Mouse (Mus musculus) lung, postnatal 36 days (tissue): ENCODE data around the gene Ass1.

Experiments used
- DNase-seq: peaks from one replicate; pipeline ENCODE4 v3.0.0; 2022; ENCODE audit warnings: mixed read lengths

Ass1 gene

GRCm38 (mm10) chr2:31469931-31470682 lies at the start of gene Ass1:
TSS of gene Ass1 (plus strand) at chr2:31470207.
- DNase-seq: peak; percentile 88

- DNase-seq: no peak
Measured at GRCm38 (mm10) chr2:31420914-31421313, 49.1 kb upstream of the Ass1 start.

GRCm38 (mm10) chr2:31422576-31422975 lies 47.4 kb upstream of the Ass1 start:
- DNase-seq: no peak

- peak; percentile 8 for DNase-seq
Measured at GRCm38 (mm10) chr2:31431477-31431876, 38.5 kb upstream of the Ass1 start.

- DNase-seq: peak; percentile 30
Measured at GRCm38 (mm10) chr2:31434746-31435145, 35.3 kb upstream of the Ass1 start.

DNA sequence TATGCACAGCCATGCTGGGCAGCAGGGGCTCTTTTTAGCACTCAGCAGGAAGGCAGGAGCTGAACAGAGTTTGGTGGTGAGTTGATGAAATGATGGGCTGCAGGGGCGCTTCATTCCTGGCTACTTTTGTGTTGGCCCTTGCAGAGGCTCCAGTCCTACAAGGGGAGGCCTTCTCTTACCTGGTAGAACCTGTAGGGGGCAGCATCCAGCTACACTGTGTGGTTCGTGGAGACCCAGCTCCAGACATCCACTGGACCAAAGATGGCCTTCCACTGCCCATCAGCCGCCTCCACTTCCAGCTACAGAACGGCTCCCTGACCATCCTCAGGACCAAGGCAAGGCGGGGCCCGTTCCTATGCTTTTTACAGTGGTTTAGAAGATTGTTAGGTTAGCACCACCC lies 34.4 kb upstream of the Ass1 start:
- DNase-seq: peak; percentile 78

- no peak for DNase-seq
Measured at GRCm38 (mm10) chr2:31437480-31438245, 32.3 kb upstream of the Ass1 start.

DNA sequence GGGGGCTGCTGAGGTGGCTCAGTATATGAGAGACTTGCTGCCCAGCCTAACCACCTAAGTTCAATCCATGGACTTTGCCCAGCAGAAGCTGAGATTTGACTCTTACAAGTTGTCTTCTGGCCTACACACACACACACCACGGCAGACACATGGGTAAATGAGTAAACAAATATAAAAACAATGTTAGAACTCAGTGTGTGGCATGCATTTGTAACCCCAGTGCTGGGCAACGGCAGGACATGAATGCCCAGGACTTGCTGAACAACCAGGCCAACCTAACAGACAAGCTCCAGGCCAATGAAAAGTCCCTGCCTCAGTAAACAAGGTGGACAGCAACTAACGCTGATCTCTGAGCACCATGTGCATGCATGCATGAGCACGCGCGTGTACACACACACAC lies 30.4 kb upstream of the Ass1 start:
- DNase-seq: no peak

GRCm38 (mm10) chr2:31442480-31443160 lies 27.4 kb upstream of the Ass1 start:
- DNase-seq: no peak

GRCm38 (mm10) chr2:31446036-31446435 lies 24.0 kb upstream of the Ass1 start:
- peak; percentile 18 for DNase-seq

DNA sequence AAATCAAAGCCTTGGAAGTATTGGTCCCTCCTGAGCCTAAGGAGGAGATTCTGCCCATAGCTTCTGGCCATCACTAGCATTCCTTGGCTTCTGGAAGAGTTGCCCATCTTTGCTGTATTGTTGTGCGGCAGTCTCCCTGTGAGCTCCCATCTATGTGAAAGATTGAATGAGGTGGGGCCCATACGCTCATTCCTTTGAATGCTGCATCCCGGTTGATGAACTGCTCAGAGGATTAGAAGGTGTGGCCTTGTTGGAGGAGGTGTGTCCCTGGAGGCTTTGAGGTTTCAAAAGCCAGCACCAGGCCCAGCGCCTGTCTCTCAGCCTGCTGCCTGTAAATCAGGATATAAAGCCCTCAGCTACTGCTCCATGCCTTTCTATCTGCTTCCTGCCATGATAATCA lies 23.6 kb upstream of the Ass1 start:
- DNase-seq: no peak

GRCm38 (mm10) chr2:31447536-31447935 lies 22.5 kb upstream of the Ass1 start:
- no peak for DNase-seq

DNA sequence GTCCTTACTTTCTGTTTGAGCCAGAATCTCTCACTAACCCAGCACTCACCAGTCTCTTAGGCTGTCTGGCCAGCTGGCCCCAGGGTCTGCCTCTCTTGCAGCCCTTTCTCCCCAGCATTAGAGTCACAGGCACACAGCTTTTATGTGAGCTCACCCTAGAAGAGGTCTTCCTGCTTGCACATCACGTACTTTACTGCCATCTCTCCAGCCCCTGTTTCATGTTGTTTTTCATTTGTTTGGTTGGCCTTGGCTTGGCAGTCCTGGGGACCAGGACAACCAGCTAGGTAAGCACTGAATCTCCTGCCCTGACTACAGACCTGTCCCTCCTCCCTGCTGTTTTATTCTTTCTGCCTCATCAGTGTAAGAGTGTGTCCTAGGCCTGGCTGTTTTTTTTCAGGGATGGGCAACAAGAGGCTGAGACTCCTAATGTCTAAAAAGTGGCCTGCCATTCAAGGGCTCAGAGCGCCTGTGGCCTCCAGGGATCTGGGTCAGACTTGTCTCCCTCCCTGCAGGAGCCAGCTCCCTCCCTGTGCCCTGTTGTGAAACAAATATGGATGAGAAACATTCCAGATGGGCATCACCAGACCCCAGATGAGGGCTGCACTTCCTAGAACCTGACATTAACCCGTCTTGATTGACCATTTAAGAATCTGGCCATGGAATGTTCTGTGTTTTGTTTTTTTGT lies 21.1 kb upstream of the Ass1 start:
- DNase-seq: no peak

DNA sequence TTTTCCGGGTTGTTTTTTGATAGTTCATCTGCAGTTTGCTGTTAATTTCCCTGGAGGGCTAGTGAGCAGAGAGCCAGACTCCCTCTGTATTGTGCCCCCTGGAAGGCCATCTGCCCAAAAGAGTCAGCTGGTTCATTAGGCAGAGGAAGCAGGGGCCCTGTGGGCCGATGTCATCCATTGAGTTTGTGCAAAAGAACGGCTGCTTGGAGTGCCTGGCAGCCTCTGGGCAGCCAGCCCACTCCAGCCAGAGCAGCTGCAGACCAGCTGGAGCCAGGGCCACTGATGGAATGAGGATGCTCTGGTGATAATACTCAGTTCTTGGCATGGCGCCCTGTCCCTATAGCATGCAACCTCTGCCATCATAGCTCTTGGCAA lies 20.6 kb upstream of the Ass1 start:
- DNase-seq: peak; percentile 50

DNA sequence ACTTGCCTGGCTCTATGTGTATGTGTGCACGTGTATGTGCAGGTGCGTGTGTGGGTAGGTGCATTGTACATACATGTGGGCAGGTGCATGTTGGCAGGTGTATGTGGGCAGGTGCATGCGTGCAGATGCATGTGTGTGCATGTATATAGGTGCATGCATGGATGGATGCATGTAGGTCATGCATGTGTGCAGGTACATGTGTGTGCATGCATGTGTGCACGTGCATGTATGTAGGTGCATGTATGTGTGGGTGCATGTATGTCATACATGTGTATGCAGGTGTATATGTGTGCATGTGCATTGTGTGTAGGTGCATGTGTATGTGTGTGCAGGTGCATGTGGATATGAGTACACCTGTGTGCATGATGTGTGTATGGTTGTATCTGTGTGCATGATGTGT lies 20.1 kb upstream of the Ass1 start:
- DNase-seq: no peak

- no peak for DNase-seq
Measured at GRCm38 (mm10) chr2:31450661-31451060, 19.3 kb upstream of the Ass1 start.

- DNase-seq: no peak
Measured at GRCm38 (mm10) chr2:31451530-31451929, 18.5 kb upstream of the Ass1 start.

DNA sequence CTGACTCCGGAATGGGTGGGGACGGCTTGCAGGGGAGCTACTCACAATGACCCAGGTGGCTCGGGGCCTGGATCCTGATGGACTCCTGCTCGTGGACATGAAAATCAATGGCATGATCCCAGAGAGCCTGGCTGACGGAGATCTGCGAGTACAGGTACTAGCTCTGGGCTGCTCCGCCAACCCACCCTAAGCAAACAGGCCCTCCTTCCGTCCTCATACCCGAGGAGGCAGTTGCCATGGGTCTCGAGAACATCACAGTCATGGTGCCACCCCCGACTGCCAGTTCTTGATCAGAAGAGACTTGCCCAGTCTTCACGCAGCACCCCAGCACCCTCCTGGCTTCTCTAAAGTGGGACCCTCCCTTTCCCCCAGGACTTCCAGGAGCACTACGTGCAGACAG lies 17.0 kb upstream of the Ass1 start:
- DNase-seq: no peak

GRCm38 (mm10) chr2:31453559-31454177 lies 16.3 kb upstream of the Ass1 start:
- peak; percentile 82 for DNase-seq

- peak; percentile 67 for DNase-seq
Measured at GRCm38 (mm10) chr2:31454280-31454679, 15.7 kb upstream of the Ass1 start.

- DNase-seq: peak; percentile 11
Measured at GRCm38 (mm10) chr2:31455418-31455817, 14.6 kb upstream of the Ass1 start.

DNA sequence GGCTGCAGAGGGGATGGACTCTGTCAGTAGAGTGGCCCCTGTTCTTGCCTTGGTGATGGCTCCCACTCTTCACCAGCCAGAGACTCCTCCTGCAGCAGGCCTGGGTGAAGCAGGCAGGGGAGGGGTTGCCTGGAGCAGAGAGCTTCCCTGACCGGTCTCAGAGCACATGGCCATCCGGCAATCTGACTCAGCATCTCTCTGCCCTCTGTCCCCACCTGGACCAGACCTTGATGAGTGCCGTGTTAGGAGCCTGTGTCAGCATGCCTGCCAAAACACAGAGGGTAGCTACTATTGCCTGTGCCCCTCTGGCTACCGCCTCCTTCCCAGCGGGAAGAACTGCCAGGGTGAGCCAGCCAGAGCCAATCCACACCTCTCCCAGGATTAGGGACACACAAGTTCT lies 11.5 kb upstream of the Ass1 start:
- no peak for DNase-seq
